Mouse (Mus musculus) monocyte, adult 2 months (primary cell): ENCODE measurements around the gene Cfap54.
A peak's percentile ranks its signal among the peaks of the same experiment; 100 is the strongest.

Source experiments
- DNase-seq, 2 experiments: peaks; one replicate each; pipeline ENCODE4 v3.0.0; 2022; ENCODE audit warnings: low spot score in 2 of 2, low read depth in 1 of 2

Cfap54 gene

GRCm38 (mm10) chr10:93062395-93062794 is 19.0 kb downstream of the Cfap54 start:
- DNase-seq, result no peak

- DNase-seq, result no peak
Observed at GRCm38 (mm10) chr10:93053867-93054266, 27.6 kb downstream of the Cfap54 start.

- DNase-seq, result no peak
Observed at GRCm38 (mm10) chr10:93053315-93053714, 28.1 kb downstream of the Cfap54 start.

DNA sequence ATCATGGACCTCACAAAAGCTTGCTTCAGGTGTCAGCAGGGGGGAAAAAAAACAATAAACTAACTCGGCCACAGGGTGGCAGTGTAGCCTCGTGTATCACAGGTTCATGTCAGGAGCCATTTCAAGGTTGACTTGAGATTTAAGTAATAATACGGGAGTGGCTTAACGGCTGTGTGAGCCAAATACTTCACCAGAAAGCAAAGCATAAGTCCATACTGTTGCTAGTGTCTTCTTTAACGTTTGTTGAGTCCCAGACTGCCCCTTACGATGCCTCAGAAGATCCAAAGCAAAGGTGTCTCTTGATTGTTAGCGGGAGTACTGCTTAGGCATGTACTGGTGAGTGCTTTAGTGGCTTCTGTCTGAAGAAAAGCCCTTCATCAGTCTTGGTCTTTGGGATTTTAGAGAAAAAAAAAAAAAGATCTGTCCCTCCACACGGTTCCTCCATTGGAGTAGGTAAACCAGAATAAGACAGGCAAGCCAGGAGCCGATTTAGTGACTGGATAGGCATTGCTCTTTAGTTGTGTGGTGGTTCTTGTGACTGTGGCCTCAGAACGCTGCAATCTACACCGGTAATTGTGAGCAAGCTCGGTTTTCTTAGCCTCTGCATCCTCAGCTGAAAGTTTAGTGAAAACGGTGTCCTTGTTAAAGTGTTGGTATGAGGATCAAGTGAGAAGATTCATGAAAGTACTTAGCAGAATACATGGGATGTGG is 30.2 kb downstream of the Cfap54 start:
- peak; percentile 35 to 67 for DNase-seq

- DNase-seq, result no peak
Observed at GRCm38 (mm10) chr10:93050571-93050970, 30.8 kb downstream of the Cfap54 start.

DNA sequence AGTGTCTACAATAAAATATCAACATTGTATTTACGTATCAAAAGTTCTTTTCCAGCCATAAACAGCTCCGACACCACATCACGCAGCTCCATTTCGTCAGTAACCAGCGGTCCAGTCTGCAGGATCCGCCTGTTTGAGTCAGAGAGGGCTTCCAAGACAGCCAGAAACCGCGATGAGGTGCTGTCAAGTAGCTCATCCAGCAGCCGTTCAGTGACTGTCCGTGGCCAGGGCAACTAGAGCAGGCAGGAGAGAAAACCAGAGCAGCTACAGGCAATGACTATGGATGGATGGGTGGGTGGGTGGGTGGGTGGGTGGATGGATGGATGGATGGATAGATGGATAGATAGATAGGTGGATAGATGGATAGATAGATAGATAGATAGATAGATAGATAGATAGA is 38.2 kb downstream of the Cfap54 start:
- no peak for DNase-seq

GRCm38 (mm10) chr10:93041850-93042249 is 39.6 kb downstream of the Cfap54 start:
- DNase-seq, result no peak

DNA sequence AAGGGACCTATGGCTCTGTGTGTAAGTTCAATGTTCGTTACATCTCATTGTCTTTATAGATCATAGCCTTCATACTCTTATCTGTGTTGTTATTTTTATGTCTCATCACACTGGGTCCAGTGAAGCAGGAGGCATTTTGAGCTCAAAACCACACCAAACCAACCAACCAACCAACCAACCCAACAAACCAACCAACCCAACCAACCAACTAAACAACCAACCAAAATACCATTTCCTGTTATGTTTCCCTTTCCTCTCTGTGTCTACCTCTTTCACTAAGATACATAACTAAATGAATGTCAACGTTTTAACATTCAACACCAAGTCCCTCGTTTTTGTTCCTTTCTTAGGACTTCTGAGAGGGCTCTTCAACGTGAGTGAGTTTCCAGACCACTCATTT is 40.0 kb downstream of the Cfap54 start:
- no peak for DNase-seq

GRCm38 (mm10) chr10:93036532-93036931 is 44.9 kb downstream of the Cfap54 start:
- no peak for DNase-seq

DNA sequence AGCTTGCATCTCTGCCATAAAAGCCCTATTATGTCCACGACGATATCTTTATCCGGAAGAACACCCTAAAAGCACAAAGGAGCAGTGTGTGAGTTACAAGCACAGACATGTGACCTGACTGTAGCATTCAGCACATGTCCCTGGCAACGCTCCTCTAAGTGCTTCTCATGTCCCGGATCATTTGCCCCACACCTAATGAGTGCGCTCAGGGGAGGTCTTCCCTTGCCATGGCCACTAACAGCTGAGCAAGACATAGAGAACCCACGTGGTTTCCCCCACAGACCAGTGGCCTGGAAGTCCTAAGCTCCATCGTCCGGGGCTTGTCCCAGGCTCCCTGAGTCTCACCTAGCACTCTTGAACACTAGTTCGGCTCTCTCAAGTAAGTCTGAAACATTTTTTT is 45.9 kb downstream of the Cfap54 start:
- no peak for DNase-seq

DNA sequence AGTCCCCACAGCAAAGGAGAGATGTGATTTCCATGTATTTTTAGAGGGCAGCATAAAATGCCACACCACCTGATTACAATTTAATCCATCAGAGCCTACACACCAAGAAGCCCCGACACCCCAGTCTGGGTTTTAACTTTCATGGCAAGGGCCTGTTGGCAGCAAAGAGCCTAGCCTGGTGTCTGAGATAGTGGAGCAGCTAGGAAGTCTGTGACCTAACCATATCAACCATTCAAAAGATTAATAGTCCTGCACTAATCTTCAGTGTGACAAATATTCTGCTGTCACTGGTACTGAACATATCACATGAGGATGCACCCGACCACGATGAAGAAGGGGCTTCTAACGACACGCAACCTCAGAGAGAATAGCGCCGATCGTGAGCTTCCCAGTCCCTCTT is 58.1 kb downstream of the Cfap54 start:
- DNase-seq, result no peak

GRCm38 (mm10) chr10:93014059-93014795 is 67.2 kb downstream of the Cfap54 start:
- DNase-seq, result peak; percentile 1 to 3

DNA sequence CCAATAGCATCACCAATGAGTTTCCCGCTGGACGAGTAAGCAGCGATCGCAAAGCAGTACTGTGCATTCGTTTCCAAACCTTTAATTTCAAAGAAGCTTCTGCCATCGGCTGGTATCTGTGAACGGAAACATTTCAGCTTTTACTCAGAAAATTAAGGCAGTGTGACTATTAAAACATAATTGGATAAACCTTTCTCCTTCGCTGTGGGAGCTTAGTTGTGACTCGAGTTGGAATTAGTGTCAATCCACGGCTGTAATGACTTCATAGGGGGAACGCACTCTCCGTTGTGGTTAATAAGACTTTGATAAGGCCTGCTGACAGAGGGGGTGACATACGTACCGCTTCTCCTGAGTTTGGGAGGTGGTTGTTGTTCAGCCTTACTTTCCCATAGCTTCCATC is 70.3 kb downstream of the Cfap54 start:
- DNase-seq, result no peak

- no peak for DNase-seq
Observed at GRCm38 (mm10) chr10:93006970-93007369, 74.4 kb downstream of the Cfap54 start.

- DNase-seq, result no peak
Observed at GRCm38 (mm10) chr10:93006405-93006804, 75.0 kb downstream of the Cfap54 start.

GRCm38 (mm10) chr10:92998536-92998935 is 82.9 kb downstream of the Cfap54 start:
- DNase-seq, result no peak

DNA sequence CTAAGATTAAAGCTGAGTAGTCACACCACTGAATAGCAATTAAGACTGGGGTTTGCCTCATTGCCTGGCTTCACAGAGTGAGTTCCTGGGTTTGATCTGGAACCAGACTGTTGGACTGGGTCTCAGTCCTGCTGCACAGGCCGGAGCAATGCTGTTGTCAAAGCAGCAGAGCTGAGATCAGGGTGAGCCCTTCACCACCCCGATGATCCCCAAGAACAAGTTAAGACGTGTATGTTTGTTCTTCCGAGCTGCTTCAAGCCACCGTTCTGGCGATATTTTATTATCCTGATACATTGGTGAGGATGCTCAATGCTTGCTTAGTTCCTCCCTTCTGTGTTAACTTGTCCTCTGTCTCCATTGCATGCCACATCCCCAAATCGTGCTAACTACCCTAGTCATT is 86.2 kb downstream of the Cfap54 start:
- DNase-seq, result no peak

DNA sequence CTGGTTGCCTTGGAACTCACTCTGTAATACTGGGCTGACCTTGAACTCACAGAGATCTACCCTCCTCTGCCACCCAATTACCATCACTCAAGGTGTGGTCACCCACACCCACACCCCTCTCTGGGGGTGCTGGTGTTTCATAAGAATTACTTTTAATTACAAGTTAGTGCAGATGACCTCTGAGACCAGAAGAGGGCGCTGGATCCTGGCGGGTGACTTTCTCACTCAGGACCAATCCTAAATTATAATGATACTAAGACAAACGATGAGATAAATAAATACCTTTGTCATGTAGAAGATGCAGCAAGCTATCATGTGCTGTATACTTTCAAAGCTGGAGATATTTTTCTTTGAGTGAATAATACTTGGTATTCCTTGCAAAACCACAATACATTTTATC is 87.1 kb downstream of the Cfap54 start:
- DNase-seq, result no peak

GRCm38 (mm10) chr10:92992526-92992925 is 88.9 kb downstream of the Cfap54 start:
- DNase-seq, result no peak

- no peak for DNase-seq
Observed at GRCm38 (mm10) chr10:92990576-92990975, 90.8 kb downstream of the Cfap54 start.

DNA sequence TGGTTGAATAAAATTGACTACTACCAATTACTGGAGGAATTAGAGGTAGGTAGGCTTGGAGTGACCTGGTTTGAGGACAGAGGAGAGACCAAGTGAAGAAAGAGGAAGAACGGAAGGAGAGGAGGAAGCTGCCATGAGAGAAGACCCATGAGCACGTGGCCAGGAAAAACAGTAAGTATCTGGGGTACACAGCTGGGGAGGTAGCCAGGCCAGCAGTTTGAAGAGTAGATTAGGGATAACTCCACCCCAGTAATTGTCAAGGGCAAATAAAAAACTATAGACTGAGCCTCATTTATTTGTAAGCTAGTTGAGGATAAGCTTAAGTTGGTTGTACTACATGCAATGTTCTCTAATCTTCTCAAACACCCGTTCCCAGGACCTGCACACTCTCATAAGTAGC is 116.3 kb downstream of the Cfap54 start:
- DNase-seq, result no peak

GRCm38 (mm10) chr10:92950044-92950443 is 131.4 kb downstream of the Cfap54 start:
- no peak for DNase-seq
